Mouse (Mus musculus) thymus, adult 2 months (tissue): ENCODE measurements around the gene Anks1. TPM values are rescaled to one million over a fixed set of nuclear protein-coding genes. Genes with fewer than 3 reads are reported as not detected.

Experiments used
- DNase-seq: peaks from one replicate; pipeline ENCODE4 v3.0.0; 2021
- H3K27ac ChIP-seq: fragments of 200-500 bp; 2 replicates; pipeline ENCODE4 v1.5.1; 2012; ENCODE audit warnings: low read length, control low read depth; ENCODE audit not compliant: control insufficient read depth, insufficient read depth
- H3K27me3 ChIP-seq: fragments of 200-500 bp; 2 replicates; pipeline ENCODE4 v1.6.1; 2012; ENCODE audit warnings: mild to moderate bottlenecking, low read length, moderate library complexity, mixed read lengths; ENCODE audit not compliant: control insufficient read depth, insufficient read depth
- H3K36me3 ChIP-seq: fragments of 200-500 bp; 2 replicates; pipeline ENCODE4 v1.6.1; 2012; ENCODE audit warnings: mild to moderate bottlenecking, low read length, moderate library complexity; ENCODE audit not compliant: control insufficient read depth, insufficient read depth
- H3K4me1 ChIP-seq: fragments of 200-500 bp; replicated peaks from 2 replicates; pipeline ENCODE4 v1.6.1; 2012; ENCODE audit warnings: low read length; ENCODE audit not compliant: control insufficient read depth, insufficient read depth
- H3K4me3 ChIP-seq: fragments of 200-500 bp; 2 replicates; pipeline ENCODE4 v1.5.1; 2012; ENCODE audit warnings: mild to moderate bottlenecking, low read length, control low read depth, moderate library complexity; ENCODE audit not compliant: control insufficient read depth, insufficient read depth
- CTCF ChIP-seq: fragments of 200-500 bp; IDR thresholded peaks from 2 replicates; pipeline ENCODE4 v1.5.1; 2012; ENCODE audit warnings: mild to moderate bottlenecking, control low read depth, low read length, moderate library complexity, borderline replicate concordance; ENCODE audit not compliant: control insufficient read depth, poor library complexity, insufficient read depth; ENCODE audit errors: extremely low read depth
- POLR2A ChIP-seq: fragments of 200-500 bp; IDR thresholded peaks from 2 replicates; pipeline ENCODE4 v1.6.1; 2012; ENCODE audit warnings: mild to moderate bottlenecking, low read length, control low read depth, moderate library complexity; ENCODE audit not compliant: control insufficient read depth, poor library complexity, insufficient read depth; ENCODE audit errors: extremely low read depth
- WGBS: fragments of 180-500 bp; shearing (Covaris S2); methylation state at CpG from one replicate; pipeline ENCODE4 v1.1.7; 2018; 5-methylcytosine and 5-hydroxymethylcytosine counted together
- polyA plus RNA-seq: library from polyadenylated mRNA; depleted of rRNA; stranded (reverse); fragments of >200 nt; gene quantifications from 2 replicates; pipeline ENCODE4 v1.2.3, GENCODE M21; 2012; rRNA removed

The Anks1 gene
- polyA plus RNA-seq, 1 experiment = 103 TPM

DNA sequence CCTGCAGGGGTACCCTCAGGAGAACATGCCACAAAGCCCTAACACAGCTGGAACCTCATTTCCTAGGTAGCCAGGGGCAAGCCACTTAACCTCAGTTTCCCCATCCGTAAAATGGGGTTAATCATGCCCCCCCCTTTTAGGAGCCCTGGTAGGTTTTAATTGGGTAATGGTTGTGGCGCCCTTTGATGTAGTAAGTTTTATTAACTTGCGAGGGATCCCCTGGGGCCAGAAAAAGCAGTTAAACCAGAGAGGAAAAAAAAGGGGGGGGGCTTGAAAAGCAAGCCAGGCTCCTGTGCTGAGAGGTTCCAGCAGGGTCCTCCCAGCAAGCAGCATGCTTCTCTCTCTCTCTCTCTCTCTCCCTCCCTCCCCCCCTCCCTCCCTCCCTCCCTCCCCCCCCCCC lies 190.0 kb downstream of the Anks1 start:
- Histone ChIP-seq H3K4me1 (no peaks in the 10 kb centered on the region), H3K36me3 (no peaks in the 10 kb centered on the region), H3K4me3 (no peak overlapping the region), H3K27ac (no peak overlapping the region), H3K27me3 (no peaks in the 10 kb centered on the region)
- DNase-seq = no peak
- no peak for TF ChIP-seq CTCF
- WGBS = 80% methylated on average over 3 of the region's 3 CpGs

DNA sequence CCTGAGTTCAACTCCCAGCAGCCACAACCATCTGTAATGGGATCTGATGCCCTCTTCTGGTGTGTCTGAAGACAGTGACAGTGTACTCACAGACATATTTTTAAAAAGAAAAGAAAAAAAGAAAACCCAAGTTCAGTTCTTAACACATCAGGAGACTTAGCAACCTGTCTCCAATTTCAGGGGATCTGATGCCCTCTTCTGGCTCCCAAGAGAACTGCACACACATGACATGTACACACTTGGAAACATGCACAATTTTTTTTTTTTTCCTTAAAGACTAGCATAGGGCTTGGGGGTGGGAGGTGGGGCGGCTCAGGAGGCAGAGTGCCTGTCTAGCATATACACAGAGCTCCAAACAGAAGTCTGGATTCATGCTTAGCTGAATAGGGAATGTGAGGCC lies 191.6 kb downstream of the Anks1 start:
- H3K4me1 ChIP-seq = no peaks in the 10 kb centered on the region
- WGBS = 88% methylated on average over 1 of the region's 1 CpGs
- TF ChIP-seq POLR2A = no peak
- no peak for TF ChIP-seq CTCF
- H3K4me3 ChIP-seq = no peak overlapping the region
- no peak overlapping the region for H3K27ac ChIP-seq
- no peak for DNase-seq
- no peaks in the 10 kb centered on the region for H3K36me3 ChIP-seq
- no peaks in the 10 kb centered on the region for H3K27me3 ChIP-seq

DNA sequence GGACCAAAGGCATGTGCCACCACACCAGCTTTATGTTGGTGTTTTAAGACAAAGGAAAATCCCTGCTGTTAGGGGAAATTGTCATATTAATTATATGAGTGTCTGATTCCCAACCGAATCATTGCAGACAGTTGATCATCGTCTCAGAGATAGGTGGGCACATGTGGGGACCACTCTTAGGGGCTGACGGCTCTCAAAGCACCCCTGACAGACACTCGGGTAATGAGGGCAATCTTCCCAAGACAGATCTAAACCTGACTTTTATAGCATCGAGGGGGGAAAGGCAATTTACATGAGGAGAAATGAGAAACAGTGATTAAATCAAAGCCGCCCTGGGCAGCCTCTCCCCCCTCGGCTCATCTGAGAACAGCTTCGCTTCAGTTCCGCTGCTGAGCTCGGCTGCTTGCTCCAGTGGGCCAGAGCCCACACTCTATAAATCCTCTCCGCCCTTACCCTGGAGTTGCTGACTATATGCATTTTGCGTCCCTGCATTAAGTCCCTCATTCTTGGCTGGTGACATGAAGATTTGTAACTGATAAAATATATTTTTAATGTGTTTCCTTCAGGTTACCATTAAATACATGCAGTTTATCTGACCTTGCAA lies 192.3 kb downstream of the Anks1 start:
- 85% methylated on average over 12 of the region's 12 CpGs for WGBS
- no peaks in the 10 kb centered on the region for H3K27me3 ChIP-seq
- no peak for TF ChIP-seq POLR2A
- TF ChIP-seq CTCF = no peak

DNA sequence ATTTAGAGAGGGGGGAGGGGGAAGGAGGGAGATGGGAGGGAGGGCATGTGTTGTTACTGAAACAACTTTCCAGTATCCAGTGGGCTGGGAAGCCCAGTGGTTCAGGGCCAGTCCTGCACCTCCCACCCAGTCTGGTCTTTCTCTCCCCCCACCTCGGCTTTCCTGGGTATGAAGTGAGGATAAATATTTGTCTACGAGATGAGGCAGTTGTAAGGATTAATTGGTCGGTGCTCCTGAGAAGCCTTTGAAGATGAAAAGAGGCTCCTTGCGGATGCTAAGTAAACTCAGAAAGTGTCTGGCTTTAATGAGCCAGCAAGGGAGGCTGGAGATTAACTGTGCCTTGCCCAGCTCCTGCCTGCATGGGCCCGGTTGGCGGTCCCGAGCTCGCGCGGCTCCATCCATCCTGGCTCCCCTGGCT lies 192.8 kb downstream of the Anks1 start:
- peaks cover 6% of the 10 kb centered on the region for H3K4me1 ChIP-seq

More for the DNA sequence above, 192.3 kb downstream of the Anks1 start:
- no peak overlapping the region for H3K4me3 ChIP-seq
- no peaks in the 10 kb centered on the region for H3K36me3 ChIP-seq
- DNase-seq = no peak
- H3K4me1 ChIP-seq = peaks cover under 1% of the 10 kb centered on the region; the same call in 1 of the 2 replicates
- no peak overlapping the region for H3K27ac ChIP-seq

DNA sequence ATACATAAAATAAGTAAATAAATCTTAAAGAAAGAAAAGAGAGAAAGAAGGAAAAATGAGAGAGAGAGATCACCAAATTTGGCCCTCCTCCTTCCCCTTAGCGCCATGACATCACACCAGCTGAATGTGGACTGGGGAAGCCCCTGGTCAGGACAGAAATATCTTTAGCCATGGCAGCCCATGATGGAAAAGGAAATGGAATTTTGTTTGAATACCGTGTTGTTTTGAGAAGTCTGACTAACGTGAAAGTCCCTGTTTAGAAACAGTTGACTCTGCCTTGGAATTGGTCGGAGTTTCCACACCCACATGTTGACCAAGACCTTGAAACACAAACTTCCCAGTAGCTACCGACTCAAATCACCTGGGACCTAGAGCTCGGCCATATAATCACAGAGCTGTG lies 195.3 kb downstream of the Anks1 start:
- no peak for DNase-seq
- H3K36me3 ChIP-seq = no peaks in the 10 kb centered on the region
- 95% methylated on average over 6 of the region's 6 CpGs for WGBS
- peaks cover 9% of the 10 kb centered on the region for H3K4me1 ChIP-seq
- H3K27me3 ChIP-seq = no peaks in the 10 kb centered on the region
- no peak overlapping the region for H3K27ac ChIP-seq
- TF ChIP-seq POLR2A (no peak), CTCF (no peak)
- no peak overlapping the region for H3K4me3 ChIP-seq

More for the DNA sequence above, 192.8 kb downstream of the Anks1 start:
- H3K27me3 ChIP-seq = no peaks in the 10 kb centered on the region
- no peak for DNase-seq
- H3K36me3 ChIP-seq = no peaks in the 10 kb centered on the region
- H3K4me3 ChIP-seq = no peak overlapping the region
- no peak for TF ChIP-seq CTCF
- TF ChIP-seq POLR2A = no peak
- WGBS = 93% methylated on average over 10 of the region's 10 CpGs
- no peak overlapping the region for H3K27ac ChIP-seq

DNA sequence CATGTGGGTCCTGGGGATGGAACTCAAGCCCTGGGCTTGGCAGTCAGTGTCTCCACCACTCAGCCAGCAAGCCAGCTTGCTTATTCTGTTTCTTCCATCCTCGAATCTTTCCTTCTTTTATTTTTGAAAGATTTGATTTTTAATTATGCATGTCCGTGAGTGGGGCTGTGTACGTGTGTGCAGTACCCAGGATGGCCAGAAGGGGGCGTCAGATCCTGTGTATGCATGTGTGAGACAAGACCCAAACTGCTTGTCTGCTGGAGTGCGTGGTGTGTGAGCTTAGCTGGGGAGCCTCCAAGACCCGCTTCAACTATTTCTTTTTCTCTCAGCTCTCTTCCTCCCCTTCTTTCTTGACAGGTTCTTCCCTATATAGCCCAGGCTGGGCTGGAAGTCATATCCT lies 197.2 kb downstream of the Anks1 start:
- WGBS = 82% methylated on average over 6 of the region's 6 CpGs
- no peaks in the 10 kb centered on the region for H3K36me3 ChIP-seq
- peak; percentile 16 for DNase-seq
- H3K4me1 ChIP-seq = peaks cover 9% of the 10 kb centered on the region
- no peak overlapping the region for H3K4me3 ChIP-seq
- no peak overlapping the region for H3K27ac ChIP-seq
- TF ChIP-seq POLR2A (no peak), CTCF (peak; percentile 64; the same call in 1 of the 2 replicates)
- H3K27me3 ChIP-seq = no peaks in the 10 kb centered on the region

DNA sequence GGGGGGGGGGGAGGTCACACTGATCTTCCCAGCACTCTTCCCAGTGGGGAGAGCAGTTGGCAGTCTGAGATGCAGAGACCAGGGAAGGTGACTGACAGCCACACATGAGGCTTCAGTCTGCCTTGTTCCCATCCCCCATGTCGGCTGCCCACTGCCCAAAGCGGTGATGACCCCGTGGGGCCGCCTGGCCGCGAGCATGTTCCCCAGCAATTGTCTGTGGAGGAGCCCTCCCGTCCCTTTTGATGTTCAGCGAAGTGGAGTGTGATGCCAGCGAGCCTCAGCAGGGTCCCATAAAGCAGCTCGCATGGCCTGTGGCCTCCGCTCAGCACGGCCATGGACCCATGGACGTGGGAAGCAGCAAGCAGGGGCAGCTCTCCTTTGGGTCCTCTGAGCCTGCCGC lies 198.2 kb downstream of the Anks1 start:
- TF ChIP-seq POLR2A (no peak), CTCF (no peak)
- WGBS = 62% methylated on average over 14 of the region's 14 CpGs
- Histone ChIP-seq H3K27me3 (no peaks in the 10 kb centered on the region), H3K4me1 (peaks cover 9% of the 10 kb centered on the region), H3K27ac (no peak overlapping the region), H3K4me3 (no peak overlapping the region), H3K36me3 (no peaks in the 10 kb centered on the region)
- DNase-seq = no peak

DNA sequence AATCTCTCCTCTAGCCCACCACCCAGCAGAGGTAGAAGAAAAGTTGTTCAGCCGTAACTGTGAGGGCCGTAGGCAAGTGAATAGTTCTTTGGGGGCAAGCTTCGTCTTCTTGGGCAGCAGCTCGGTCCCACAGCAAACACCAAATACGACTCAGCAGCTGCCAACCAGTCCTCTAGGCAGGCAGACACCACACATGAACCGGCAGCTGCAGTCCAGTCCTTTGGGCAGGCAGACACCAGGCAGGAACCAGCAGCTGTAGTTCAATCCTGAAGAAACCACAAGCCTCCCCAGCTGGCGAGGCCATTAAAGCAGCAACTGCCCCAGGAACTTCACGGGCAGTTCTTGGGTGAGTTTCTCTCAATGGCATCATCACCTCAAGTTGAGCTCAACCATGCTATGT lies 203.2 kb downstream of the Anks1 start:
- H3K36me3 ChIP-seq = no peaks in the 10 kb centered on the region
- H3K27me3 ChIP-seq = no peaks in the 10 kb centered on the region
- 90% methylated on average over 8 of the region's 8 CpGs for WGBS
- no peak overlapping the region for H3K4me3 ChIP-seq
- TF ChIP-seq CTCF = no peak
- no peak for TF ChIP-seq POLR2A
- H3K4me1 ChIP-seq = 0 out of 2 replicates have a peak, but pooled peaks cover under 1% of the 10 kb centered on the region
- DNase-seq = no peak
- no peak overlapping the region for H3K27ac ChIP-seq

Other genes with a start within 250 kb of the Anks1 start
- gene Spdef, start 180.4 kb upstream of the Anks1 start, polyA plus RNA-seq = 0.58 and 0.99 TPM in 2 replicates
- 97.5 and 104 TPM in 2 replicates for gene D17Wsu92e, start 88.7 kb upstream of the Anks1 start, polyA plus RNA-seq
- 192 and 207 TPM in 2 replicates for gene Snrpc, start 71.2 kb upstream of the Anks1 start, polyA plus RNA-seq
- gene Uhrf1bp1, start 52.9 kb upstream of the Anks1 start, polyA plus RNA-seq = 4.4 and 4.7 TPM in 2 replicates
- gene Taf11, start 538 bp downstream of the Anks1 start, polyA plus RNA-seq = 12.5 and 13.6 TPM in 2 replicates
- gene Tcp11, start 171.3 kb downstream of the Anks1 start, polyA plus RNA-seq = 3.3 and 5.0 TPM in 2 replicates
- 1.6 and 3.0 TPM in 2 replicates for gene Scube3, start 232.8 kb downstream of the Anks1 start, polyA plus RNA-seq